Mouse (Mus musculus) stomach, embryonic 14.5 days (tissue): ENCODE measurements around the gene Evl. TPM values are rescaled to one million over a fixed set of nuclear protein-coding genes. Genes with fewer than 3 reads are reported as not detected.

Source experiments
- ATAC-seq: fragments of 200-750 bp; cut with Nextera tagmentation; 2 replicates; pipeline ENCODE4 v1.8.0; 2017; ENCODE audit warnings: low read depth, moderate TSS enrichment; ENCODE audit not compliant: insufficient number of reproducible peaks, insufficient read depth, low FRiP score
- H3K27ac ChIP-seq: fragments of 300-500 bp; sonication (generic); 2 replicates; pipeline ENCODE4 v1.5.1; 2014; ENCODE audit warnings: mild to moderate bottlenecking, low read length, moderate library complexity, mixed read lengths
- H3K27me3 ChIP-seq: fragments of 300-500 bp; sonication (generic); 2 replicates; pipeline ENCODE4 v1.6.1; 2014; ENCODE audit warnings: low read length, control low read depth, mixed read lengths; ENCODE audit not compliant: control insufficient read depth, insufficient read depth
- H3K36me3 ChIP-seq: fragments of 300-500 bp; sonication (generic); 2 replicates; pipeline ENCODE4 v1.6.1; 2014; ENCODE audit warnings: mild to moderate bottlenecking, control low read depth, low read length, moderate library complexity, mixed read lengths; ENCODE audit not compliant: control insufficient read depth, insufficient read depth
- H3K4me1 ChIP-seq: fragments of 300-500 bp; sonication (generic); 2 replicates; pipeline ENCODE4 v1.6.1; 2014; ENCODE audit warnings: low read length, control low read depth, mixed read lengths; ENCODE audit not compliant: control insufficient read depth, insufficient read depth
- H3K4me2 ChIP-seq: fragments of 300-500 bp; sonication (generic); replicated peaks from 2 replicates; pipeline ENCODE4 v1.6.1; 2014; ENCODE audit warnings: low read depth, low read length, control low read depth
- H3K4me3 ChIP-seq: fragments of 300-500 bp; sonication (generic); 2 replicates; pipeline ENCODE4 v1.5.1; 2014; ENCODE audit warnings: low read depth, low read length, control low read depth
- H3K9ac ChIP-seq: fragments of 300-500 bp; sonication (generic); replicated peaks from 2 replicates; pipeline ENCODE4 v1.6.1; 2014; ENCODE audit warnings: low read depth, mild to moderate bottlenecking, control low read depth, low read length, moderate library complexity, mixed read lengths
- H3K9me3 ChIP-seq: fragments of 300-500 bp; sonication (generic); 2 replicates; pipeline ENCODE4 v1.6.1; 2016; ENCODE audit warnings: low read depth, low read length, control low read depth; ENCODE audit not compliant: control insufficient read depth
- WGBS: fragments of 180-500 bp; shearing (Covaris S2); extraction: QIAGEN DNeasy Blood & Tissue Kit; methylation state at CpG from one replicate; pipeline ENCODE4 v1.1.7; 2014; 5-methylcytosine and 5-hydroxymethylcytosine counted together
- polyA plus RNA-seq: library from polyadenylated mRNA; unstranded; fragments of >200 nt; fragmentation: Nextera tagmentation; extraction: Ambion mirVana; gene quantifications from 2 replicates; pipeline ENCODE4 v1.2.1, GENCODE M21; 2014

Evl gene
- polyA plus RNA-seq, 1 experiment from 2014 or later: 78.4 TPM

GRCm38 (mm10) chr12:108600864-108601263 is 46.3 kb downstream of the Evl start:
- Histone ChIP-seq H3K9ac (no peak overlapping the region), H3K27me3 (no peaks in the 10 kb centered on the region), H3K27ac (no peak overlapping the region; the same call in 1 of the 2 replicates), H3K36me3 (no peaks in the 10 kb centered on the region), H3K4me3 (no peak overlapping the region), H3K4me2 (no peak overlapping the region), H3K9me3 (no peaks in the 10 kb centered on the region), H3K4me1 (peaks cover 12% of the 10 kb centered on the region)
- 81% methylated on average over 4 of the region's 4 CpGs for WGBS
- no peak for ATAC-seq

- no peaks in the 10 kb centered on the region for H3K36me3 ChIP-seq
- 69% methylated on average over 8 of the region's 8 CpGs for WGBS
- H3K9me3 ChIP-seq: no peaks in the 10 kb centered on the region
- H3K4me3 ChIP-seq: no peak overlapping the region
- no peaks in the 10 kb centered on the region for H3K27me3 ChIP-seq
- ATAC-seq: no peak
- no peak overlapping the region for H3K9ac ChIP-seq
- peaks cover 12% of the 10 kb centered on the region for H3K4me1 ChIP-seq
- H3K27ac ChIP-seq: no peak overlapping the region; the same call in 1 of the 2 replicates
- H3K4me2 ChIP-seq: no peak overlapping the region
Measured at GRCm38 (mm10) chr12:108601326-108601725, 46.8 kb downstream of the Evl start.

GRCm38 (mm10) chr12:108604546-108604945 is 50.0 kb downstream of the Evl start:
- H3K4me1 ChIP-seq: peaks cover 15% of the 10 kb centered on the region
- H3K4me3 ChIP-seq: no peak overlapping the region
- H3K4me2 ChIP-seq: no peak overlapping the region
- no peak overlapping the region for H3K9ac ChIP-seq
- ATAC-seq: no peak
- H3K27me3 ChIP-seq: no peaks in the 10 kb centered on the region
- no peaks in the 10 kb centered on the region for H3K36me3 ChIP-seq
- H3K9me3 ChIP-seq: no peaks in the 10 kb centered on the region
- no peak overlapping the region for H3K27ac ChIP-seq

DNA sequence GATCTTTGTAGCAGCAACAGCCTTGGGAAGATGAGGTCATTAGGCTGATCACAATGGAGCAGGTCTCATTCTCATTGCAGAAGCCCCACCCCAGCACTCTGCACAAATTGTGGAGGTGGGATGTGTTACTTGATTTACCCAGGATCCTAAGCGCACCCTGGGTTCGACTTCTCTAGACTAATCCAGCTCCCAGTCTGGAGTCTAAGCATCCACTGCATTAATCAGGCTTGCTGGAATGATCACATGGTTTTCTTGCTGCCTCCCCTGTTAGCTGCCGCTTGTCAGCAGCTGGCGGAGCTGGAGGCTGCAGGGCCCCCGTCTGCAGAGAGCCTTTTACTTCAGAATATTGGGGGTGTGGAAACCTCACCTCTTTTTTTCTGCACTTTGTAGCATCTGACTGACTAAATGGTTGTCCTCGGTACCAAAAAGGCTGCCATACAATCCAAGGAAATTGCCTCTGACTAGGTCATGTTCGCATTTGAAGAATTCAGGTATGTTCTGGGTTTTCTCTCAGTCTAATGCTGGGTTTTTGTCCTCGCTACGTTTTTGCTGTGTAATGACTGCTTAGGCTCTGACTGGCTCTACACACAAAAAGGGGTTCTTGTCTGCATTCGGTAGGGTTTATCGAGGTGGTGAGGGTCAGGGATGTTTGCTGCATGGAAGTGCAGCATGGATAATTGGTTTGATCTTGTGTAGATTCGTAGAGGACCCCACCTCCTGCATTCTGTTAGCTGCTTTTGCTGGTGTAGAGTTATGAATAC is 51.2 kb downstream of the Evl start:
- no peaks in the 10 kb centered on the region for H3K36me3 ChIP-seq
- H3K9me3 ChIP-seq: no peaks in the 10 kb centered on the region
- H3K9ac ChIP-seq: no peak overlapping the region
- WGBS: 41% methylated on average over 12 of the region's 12 CpGs
- no peaks in the 10 kb centered on the region for H3K27me3 ChIP-seq
- peak; percentile 61; the same call in 1 of the 2 replicates for ATAC-seq
- 0 out of 2 replicates have a peak overlapping the region, but pooled peaks have one; percentile 22 for H3K27ac ChIP-seq
- H3K4me2 ChIP-seq: 0 out of 2 replicates have a peak overlapping the region, but pooled peaks have one; percentile 3
- no peak overlapping the region for H3K4me3 ChIP-seq
- peaks cover 12% of the 10 kb centered on the region for H3K4me1 ChIP-seq

DNA sequence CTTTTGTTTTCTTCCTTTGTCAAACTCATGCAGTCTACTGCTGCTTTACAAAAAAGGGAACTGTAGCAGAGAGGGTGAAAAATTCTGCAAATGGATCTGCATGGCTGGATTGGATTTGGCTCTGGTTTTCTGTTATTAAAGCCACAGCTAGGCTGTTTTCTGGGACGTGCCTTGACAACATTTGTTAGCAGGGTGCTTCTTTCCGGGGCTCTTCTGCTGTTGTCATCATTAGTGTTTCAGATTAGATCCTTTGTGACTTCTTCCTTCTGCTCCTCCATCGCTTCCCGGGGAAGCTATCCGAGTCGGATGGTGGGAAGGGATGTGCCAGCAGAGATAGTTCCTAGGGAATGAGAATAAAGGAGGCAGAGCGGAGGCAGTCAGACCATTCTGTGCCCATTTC is 51.8 kb downstream of the Evl start:
- Histone ChIP-seq H3K27me3 (no peaks in the 10 kb centered on the region), H3K4me3 (no peak overlapping the region), H3K9ac (no peak overlapping the region), H3K27ac (no peak overlapping the region), H3K4me2 (no peak overlapping the region), H3K4me1 (peaks cover 12% of the 10 kb centered on the region), H3K9me3 (no peaks in the 10 kb centered on the region), H3K36me3 (no peaks in the 10 kb centered on the region)
- WGBS: 80% methylated on average over 7 of the region's 7 CpGs
- ATAC-seq: no peak

GRCm38 (mm10) chr12:108609446-108609845 is 54.9 kb downstream of the Evl start:
- no peak for ATAC-seq
- 72% methylated on average over 3 of the region's 3 CpGs for WGBS

GRCm38 (mm10) chr12:108610255-108610654 is 55.7 kb downstream of the Evl start:
- Histone ChIP-seq H3K9me3 (no peaks in the 10 kb centered on the region), H3K4me2 (no peak overlapping the region), H3K27me3 (no peaks in the 10 kb centered on the region), H3K4me1 (peaks cover 11% of the 10 kb centered on the region), H3K27ac (no peak overlapping the region), H3K4me3 (no peak overlapping the region), H3K9ac (no peak overlapping the region), H3K36me3 (no peaks in the 10 kb centered on the region)
- 75% methylated on average over 4 of the region's 4 CpGs for WGBS
- ATAC-seq: no peak

More at GRCm38 (mm10) chr12:108609446-108609845, 54.9 kb downstream of the Evl start:
- no peak overlapping the region for H3K27ac ChIP-seq
- no peaks in the 10 kb centered on the region for H3K9me3 ChIP-seq
- no peak overlapping the region for H3K4me2 ChIP-seq
- no peaks in the 10 kb centered on the region for H3K36me3 ChIP-seq
- no peaks in the 10 kb centered on the region for H3K27me3 ChIP-seq
- peaks cover 16% of the 10 kb centered on the region for H3K4me1 ChIP-seq
- H3K4me3 ChIP-seq: no peak overlapping the region
- no peak overlapping the region for H3K9ac ChIP-seq

DNA sequence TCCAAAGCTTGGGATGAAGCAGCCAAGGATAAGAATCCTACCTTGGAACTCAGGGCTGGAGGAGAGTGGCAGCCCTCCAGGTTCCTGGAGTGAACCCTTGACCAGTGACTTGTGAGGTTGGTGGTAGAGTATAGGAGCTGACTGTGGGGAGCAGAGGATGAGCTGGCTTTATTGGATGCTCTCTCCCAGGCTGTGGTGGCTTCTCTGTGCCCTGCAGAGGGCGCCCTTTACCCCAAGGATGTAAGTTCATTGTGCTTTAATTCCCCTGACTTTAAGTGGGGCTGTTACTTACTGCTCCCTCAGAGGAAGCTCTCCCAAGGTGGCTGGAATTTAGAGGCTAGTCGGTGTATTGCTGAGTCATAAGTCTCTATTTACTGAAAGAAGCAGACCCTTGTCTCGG is 58.6 kb downstream of the Evl start:
- peaks cover 11% of the 10 kb centered on the region; the same call in 1 of the 2 replicates for H3K4me1 ChIP-seq
- no peaks in the 10 kb centered on the region for H3K36me3 ChIP-seq
- 16% methylated on average over 3 of the region's 3 CpGs for WGBS
- ATAC-seq: no peak
- no peak overlapping the region for H3K4me2 ChIP-seq
- no peak overlapping the region for H3K27ac ChIP-seq
- no peak overlapping the region for H3K9ac ChIP-seq
- H3K27me3 ChIP-seq: no peaks in the 10 kb centered on the region
- H3K4me3 ChIP-seq: no peak overlapping the region
- no peaks in the 10 kb centered on the region for H3K9me3 ChIP-seq
